Mouse (Mus musculus) heart, postnatal 10 days (tissue): ENCODE data around the gene Snapc2. TPM values are rescaled to one million over a fixed set of nuclear protein-coding genes. Genes with fewer than 3 reads are reported as not detected.
A peak's percentile ranks its signal among the peaks of the same experiment; 100 is the strongest.

Source experiments
- DNase-seq, 2 experiments: peaks; one replicate each; pipeline ENCODE4 v3.0.0; 2021
- intact Hi-C: fragments of 180-260 bp; cut with DNase I; formaldehyde crosslinking; loops from one replicate; pipeline ENCODE4 v1.15.1; 2025
- total RNA-seq, 2 experiments: library from RNA; stranded (reverse); gene quantifications; 2 replicates each; pipeline ENCODE4 v1.2.3; 2021

Snapc2 gene
- total RNA-seq, 2 experiments from 2014 or later, result 16.6 to 20.5 TPM

GRCm38 (mm10) chr8:4259125-4259804 is 6.4 kb downstream of the Snapc2 start, which contains the start of gene Ctxn1:
Gene Ctxn1, minus strand, starts transcription at chr8:4259274.
- intact Hi-C loops, result loop anchor here (2.0 to 10.0 kb wide), 2 partner anchors 118 to 634 kb away; partner anchors contain the start of genes Pcp2, Pet100 and Xab2
- peak; percentile 96 for DNase-seq

GRCm38 (mm10) chr8:4259805-4260170 is 6.9 kb downstream of the Snapc2 start:
- intact Hi-C loops, result loop anchor here (2.0 to 10.0 kb wide), 2 partner anchors 119 to 635 kb away; partner anchors contain the start of genes Pcp2, Pet100 and Xab2

DNA sequence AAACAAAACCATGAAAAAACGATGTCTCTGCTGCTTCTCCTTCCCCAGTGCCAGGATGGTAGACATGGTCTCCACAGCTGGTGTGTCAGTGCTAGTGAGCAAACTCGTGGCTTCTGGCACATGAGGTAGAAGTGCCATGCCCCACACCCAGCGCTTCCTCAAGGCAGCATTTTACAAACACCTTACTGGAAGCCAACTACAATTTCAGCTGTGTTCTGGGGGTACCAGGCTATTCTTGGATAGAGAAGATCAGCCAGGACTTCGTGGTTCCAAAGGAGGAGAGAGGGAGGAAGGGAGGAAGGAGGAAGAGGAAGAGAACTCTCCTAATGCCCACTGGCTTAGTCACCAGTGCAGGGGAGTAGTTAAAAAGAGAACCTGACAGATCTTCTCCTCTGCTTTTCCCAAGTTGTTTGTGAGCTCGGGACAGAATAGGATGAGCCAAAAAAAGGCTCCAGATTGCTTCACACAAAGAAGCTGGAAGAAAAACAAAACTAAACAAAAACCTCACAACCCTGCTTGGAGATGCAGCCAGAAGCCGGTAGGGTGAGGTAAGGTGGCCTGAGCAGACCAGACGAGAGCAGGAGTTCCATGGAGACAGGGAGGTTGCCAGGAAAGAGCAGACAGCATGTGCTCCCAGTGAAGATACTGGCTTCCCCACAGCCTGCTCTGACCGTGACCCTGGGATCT is 10.4 kb downstream of the Snapc2 start:
- intact Hi-C loops, result no loop called here
- DNase-seq, result no peak

More at GRCm38 (mm10) chr8:4259805-4260170, 6.9 kb downstream of the Snapc2 start:
- DNase-seq, result no peak

DNA sequence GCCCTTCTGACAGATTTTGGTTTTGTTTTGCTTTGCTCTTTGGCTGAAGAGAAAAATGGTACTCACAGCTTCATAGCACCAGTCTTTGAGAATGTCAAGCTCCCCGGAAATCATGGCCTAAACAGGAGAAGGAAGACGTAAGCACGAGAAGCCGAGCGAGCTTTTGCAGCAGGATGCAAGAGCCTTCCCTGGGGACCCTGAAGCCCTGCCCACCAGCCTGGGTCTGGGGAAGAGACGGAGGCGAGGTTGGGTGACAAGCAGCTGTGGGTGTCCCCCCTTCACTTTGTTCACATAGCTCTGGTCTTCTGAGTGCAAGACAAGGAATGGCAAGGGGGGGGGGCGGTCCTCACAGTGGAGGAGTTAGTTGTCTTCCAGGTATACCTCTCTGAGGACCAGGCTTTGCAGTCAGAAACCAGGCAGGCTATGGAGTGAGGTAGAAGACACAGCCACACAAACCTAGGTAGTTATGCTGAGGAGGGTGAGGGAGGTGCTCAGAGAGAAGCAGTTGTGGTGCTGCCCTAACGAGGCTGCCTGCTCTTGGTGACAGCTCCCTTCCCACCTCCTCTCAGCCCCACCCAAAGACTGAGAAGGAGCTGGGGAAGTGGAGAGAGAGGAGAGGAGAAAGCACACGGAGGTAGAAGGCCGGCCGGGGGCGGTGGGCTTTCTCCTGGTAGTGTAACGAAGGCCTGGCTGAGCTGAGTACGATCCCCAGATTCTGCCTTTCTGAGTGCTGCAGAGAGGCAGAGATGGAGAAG is 12.5 kb downstream of the Snapc2 start:
- intact Hi-C loops, result no loop called here
- DNase-seq, result no peak

DNA sequence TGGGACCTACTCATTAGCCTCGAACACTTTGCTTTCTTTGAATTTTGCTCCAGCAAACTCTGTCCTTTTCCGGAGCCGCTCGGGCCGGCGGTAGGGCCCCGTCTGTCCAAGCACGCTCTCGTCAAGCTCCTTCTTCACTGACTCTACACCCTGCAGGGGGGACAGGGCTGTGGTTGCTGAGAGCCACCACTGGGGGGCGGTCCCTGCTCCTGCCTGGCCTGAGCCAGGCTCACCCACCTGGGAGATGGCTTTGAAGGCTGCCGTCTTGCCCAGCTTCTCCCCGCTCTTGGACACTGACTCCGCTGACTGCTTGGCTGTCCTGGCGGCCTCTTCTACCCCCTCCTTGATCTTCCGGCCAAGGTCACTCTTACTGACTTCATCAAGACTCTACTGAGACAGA is 14.7 kb downstream of the Snapc2 start:
- DNase-seq, result no peak
- intact Hi-C loops, result no loop called here

DNA sequence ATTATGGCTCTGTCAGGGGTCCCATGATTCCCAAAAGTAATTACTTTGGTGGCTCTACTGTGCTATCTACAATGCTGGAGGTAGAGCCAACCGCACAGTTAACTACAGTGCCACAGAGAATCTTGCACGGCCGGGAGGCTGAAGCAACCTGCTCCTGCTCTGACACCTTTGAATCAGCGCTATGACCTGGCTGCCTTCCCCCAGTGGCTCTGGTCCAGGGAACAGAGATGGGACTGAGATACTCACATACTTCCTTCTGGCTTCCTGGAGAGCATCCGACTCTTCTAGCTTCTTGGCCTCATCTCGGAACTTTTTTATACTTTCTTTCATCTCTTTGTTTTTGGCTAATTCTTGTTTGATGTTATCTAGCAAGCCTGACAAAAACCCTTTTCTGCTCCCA is 16.7 kb downstream of the Snapc2 start:
- intact Hi-C loops, result no loop called here
- DNase-seq, result no peak

DNA sequence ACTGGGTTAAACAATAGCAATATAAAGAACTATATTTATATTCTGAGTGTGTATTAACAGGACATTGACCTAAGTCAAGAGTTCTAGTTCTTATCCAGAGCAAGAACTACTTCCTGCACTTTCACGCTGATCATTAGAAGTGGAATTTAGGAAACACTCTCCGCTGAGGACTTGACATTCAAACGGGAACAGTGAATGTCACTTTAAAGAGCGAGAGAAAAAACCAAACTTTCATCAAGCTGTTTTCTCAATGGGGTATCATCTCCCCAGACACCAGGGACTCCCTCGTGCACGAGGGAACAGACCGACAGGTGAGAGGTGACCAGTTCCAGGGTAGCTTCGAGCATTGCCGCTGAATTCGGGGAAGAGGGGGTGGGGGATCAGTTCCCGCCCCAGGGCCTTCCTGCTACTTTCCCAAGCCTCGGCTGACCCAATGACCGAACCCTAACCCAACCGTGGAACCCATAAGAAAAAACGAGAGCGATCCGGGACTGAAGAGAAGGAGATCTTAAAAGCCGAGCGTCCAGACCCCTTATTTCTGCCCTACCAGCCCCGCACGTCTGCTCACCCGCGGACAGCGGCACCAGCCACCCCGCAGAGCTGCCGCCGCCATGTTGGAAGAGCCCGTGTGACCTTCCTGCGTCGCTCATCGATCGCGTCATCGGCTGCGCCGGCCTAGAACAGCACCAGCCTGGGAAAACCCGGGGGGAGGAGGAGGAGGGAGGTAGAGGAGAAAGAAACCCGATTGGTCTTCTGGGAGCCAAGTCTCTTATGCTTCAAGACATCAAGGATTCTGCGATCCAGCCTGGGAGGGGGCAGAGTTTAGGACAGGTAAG is 22.6 kb downstream of the Snapc2 start, which contains the start of gene Timm44:
Gene Timm44 (minus strand): TSS at position 639 of the 836 bp plus-strand sequence.
- DNase-seq, result peak; percentile 97 to 98
- intact Hi-C loops, result no loop called here

GRCm38 (mm10) chr8:4276111-4276465 is 23.2 kb downstream of the Snapc2 start:
- intact Hi-C loops, result no loop called here
- DNase-seq, result no peak

- intact Hi-C loops, result no loop called here
Observed at GRCm38 (mm10) chr8:4292738-4293137, 39.9 kb downstream of the Snapc2 start.

DNA sequence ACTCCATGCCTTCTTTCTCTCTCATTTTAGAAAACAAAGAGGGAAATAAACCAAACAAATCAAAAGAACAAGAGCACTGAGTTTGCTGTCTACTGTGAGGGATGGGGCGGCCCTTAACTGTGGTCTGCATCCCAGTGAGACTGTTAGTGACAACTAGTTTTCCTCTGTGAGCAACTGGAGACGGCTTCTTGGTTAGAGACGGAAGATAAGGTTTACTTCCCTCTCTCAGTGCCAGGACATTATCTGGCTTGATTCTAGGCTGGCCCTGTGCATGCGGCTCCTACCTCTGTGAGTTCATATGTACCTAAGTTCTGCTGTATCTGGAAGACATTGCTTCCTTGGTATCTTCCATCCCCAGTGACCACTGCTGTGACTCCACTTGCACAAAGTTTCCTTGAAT is 44.9 kb downstream of the Snapc2 start:
- intact Hi-C loops, result no loop called here
- no peak for DNase-seq

More at GRCm38 (mm10) chr8:4292738-4293137, 39.9 kb downstream of the Snapc2 start:
- DNase-seq, result no peak

DNA sequence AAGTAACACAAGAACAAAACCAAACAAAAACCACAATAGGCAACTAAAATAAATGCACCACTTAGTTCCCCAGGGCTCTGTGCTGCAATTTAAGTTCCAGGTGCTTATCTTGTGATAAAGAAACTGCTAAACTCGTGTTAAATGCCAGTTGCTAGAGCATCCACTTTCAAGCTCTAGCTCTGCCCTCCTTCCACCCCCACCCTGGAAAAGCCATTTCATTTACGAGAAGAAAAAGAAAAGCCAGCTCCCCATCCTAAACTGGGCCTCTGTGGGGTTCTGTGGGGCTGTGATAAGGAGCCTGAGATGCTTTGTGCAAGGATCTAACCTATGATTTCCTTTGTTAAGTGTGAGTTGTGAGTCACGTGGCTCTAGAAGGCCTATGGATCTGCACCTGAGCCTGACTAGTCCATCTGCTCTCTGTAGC is 51.3 kb downstream of the Snapc2 start:
- intact Hi-C loops, result no loop called here
- DNase-seq, result no peak

Other genes starting within 250 kb of the Snapc2 start
- under 1 TPM in 1 of 2 experiments, not detected in 1; 0.19 TPM for gene Cd209f, start 147.2 kb upstream of the Snapc2 start, total RNA-seq
- gene Cd209g, start 119.0 kb upstream of the Snapc2 start, total RNA-seq, result not detected
- gene Evi5l, start 86.5 kb upstream of the Snapc2 start, total RNA-seq, result 10 to 100 TPM; 23.6 to 24.2 TPM
- gene Prr36, start 35.6 kb upstream of the Snapc2 start, total RNA-seq, result under 1 TPM in 1 of 2 experiments, not detected in 1; 0.05 TPM
- under 1 TPM; 0.12 to 0.42 TPM for gene Lrrc8e, start 26.3 kb upstream of the Snapc2 start, total RNA-seq
- gene Map2k7, start 14.3 kb upstream of the Snapc2 start, total RNA-seq, result 10 to 100 TPM; 66.6 to 74.1 TPM
- under 1 TPM in 1 of 2 experiments, not detected in 1; 0.57 TPM for gene Gm49320, start 14.2 kb upstream of the Snapc2 start, total RNA-seq
- 1 to 10 TPM; 4.5 to 6.7 TPM for gene Tgfbr3l, start 4.9 kb upstream of the Snapc2 start, total RNA-seq
- 1 to 10 TPM; 4.5 to 5.6 TPM for gene Ctxn1, start 6.2 kb downstream of the Snapc2 start, total RNA-seq
- 100 to 1,000 TPM; 107 to 112 TPM for gene Timm44, start 22.8 kb downstream of the Snapc2 start, total RNA-seq
- gene Ccl25, start 72.1 kb downstream of the Snapc2 start, total RNA-seq, result 1 to 10 TPM; 4.9 to 6.3 TPM
- gene Elavl1, start 72.3 kb downstream of the Snapc2 start, total RNA-seq, result 10 to 100 TPM; 71.1 to 83.2 TPM
- 10 to 100 TPM; 45.9 to 65.9 TPM for gene Cers4, start 239.9 kb downstream of the Snapc2 start, total RNA-seq